Mouse (Mus musculus) brain, embryonic 14.5 days (tissue): ENCODE measurements around the gene Txnrd2.

Source experiments
- CTCF ChIP-seq: fragments of 200-500 bp; IDR thresholded peaks from 2 replicates; pipeline ENCODE4 v1.5.1; 2012; ENCODE audit warnings: inconsistent platforms, mild to moderate bottlenecking, moderate library complexity, borderline replicate concordance; ENCODE audit not compliant: insufficient read depth, insufficient read length; ENCODE audit errors: extremely low read depth
- POLR2A ChIP-seq: fragments of 200-500 bp; IDR thresholded peaks from 2 replicates; pipeline ENCODE4 v1.6.1; 2012; ENCODE audit warnings: mild to moderate bottlenecking, inconsistent platforms, borderline replicate concordance; ENCODE audit not compliant: poor library complexity, insufficient read depth, insufficient read length, severe bottlenecking; ENCODE audit errors: extremely low read depth

GRCm38 (mm10) chr16:18449005-18449404, 22.8 kb downstream of the Txnrd2 start:
- no peak for TF ChIP-seq CTCF
- no peak for TF ChIP-seq POLR2A
